Mouse (Mus musculus) forebrain, embryonic 10.5 days (tissue): ENCODE results near the gene Usp7. TPM values are rescaled to one million over a fixed set of nuclear protein-coding genes. Genes with fewer than 3 reads are reported as not detected.

Source experiments
- DNase-seq: peaks from one replicate; pipeline ENCODE4 v3.0.0-alpha.2; 2017; ENCODE audit warnings: low spot score; ENCODE audit errors: extremely low spot score
- H3K27ac ChIP-seq: fragments of 300-500 bp; sonication (generic); 2 replicates; pipeline ENCODE4 v1.5.1; 2016; ENCODE audit warnings: mild to moderate bottlenecking
- H3K27me3 ChIP-seq: fragments of 300-500 bp; sonication (generic); 2 replicates; pipeline ENCODE4 v1.6.1; 2016; ENCODE audit warnings: mild to moderate bottlenecking; ENCODE audit not compliant: poor library complexity, severe bottlenecking
- H3K36me3 ChIP-seq: fragments of 300-500 bp; sonication (generic); replicated peaks from 2 replicates; pipeline ENCODE4 v1.6.1; 2016; ENCODE audit warnings: mild to moderate bottlenecking, moderate library complexity
- H3K4me1 ChIP-seq: fragments of 300-500 bp; sonication (generic); 2 replicates; pipeline ENCODE4 v1.6.1; 2016
- H3K4me3 ChIP-seq: fragments of 300-500 bp; sonication (generic); 2 replicates; pipeline ENCODE4 v1.5.1; 2016; ENCODE audit warnings: mild to moderate bottlenecking, moderate library complexity
- H3K9me3 ChIP-seq: fragments of 300-500 bp; sonication (generic); 2 replicates; pipeline ENCODE4 v1.6.1; 2016; ENCODE audit warnings: mild to moderate bottlenecking, moderate library complexity
- WGBS: fragments of 180-500 bp; shearing (Covaris S2); methylation state at CpG from one replicate; pipeline ENCODE4 v1.1.7; 2016; 5-methylcytosine and 5-hydroxymethylcytosine counted together
- polyA plus RNA-seq: library from polyadenylated mRNA; unstranded; fragments of >200 nt; fragmentation: Nextera tagmentation; extraction: Ambion mirVana; gene quantifications from 2 replicates; pipeline ENCODE4 v1.2.1, GENCODE M21; 2016

Usp7 gene
- polyA plus RNA-seq, 1 experiment from 2014 or later, result 33.4 TPM

- H3K27me3 ChIP-seq, result no peaks in the 10 kb centered on the region
- peaks cover 15% of the 10 kb centered on the region for H3K36me3 ChIP-seq
- H3K9me3 ChIP-seq, result no peaks in the 10 kb centered on the region
- H3K4me1 ChIP-seq, result 0 out of 2 replicates have a peak, but pooled peaks cover 3% of the 10 kb centered on the region
- no peak overlapping the region for H3K27ac ChIP-seq
- no peak for DNase-seq
- no peak overlapping the region for H3K4me3 ChIP-seq
- 90% methylated on average over 3 of the region's 3 CpGs for WGBS
These were observed 68.1 kb downstream of the Usp7 start for GRCm38 (mm10) chr16:8724031-8724430.

DNA sequence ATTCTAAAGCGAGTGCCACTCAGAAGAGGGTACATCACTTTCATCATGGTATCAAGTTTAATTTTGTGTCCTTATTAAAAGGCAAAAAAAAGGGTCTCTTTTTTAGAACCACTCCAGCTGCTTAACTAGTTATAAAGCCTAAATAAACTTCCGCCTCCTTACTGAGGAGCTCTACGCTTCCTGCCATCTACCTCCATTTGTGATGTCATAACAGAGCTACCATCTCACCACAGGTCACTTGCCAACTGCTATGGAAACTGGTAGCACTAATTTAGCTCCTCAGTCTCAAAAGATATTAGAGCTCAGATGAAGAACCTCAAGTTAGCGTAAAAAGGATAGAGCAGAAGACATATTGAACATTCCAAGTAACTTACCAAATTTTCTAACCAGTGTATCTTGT is 71.7 kb downstream of the Usp7 start:
- Histone ChIP-seq H3K36me3 (peaks cover 14% of the 10 kb centered on the region), H3K4me1 (0 out of 2 replicates have a peak, but pooled peaks cover 3% of the 10 kb centered on the region)
- WGBS, result 96% methylated on average over 4 of the region's 4 CpGs

DNA sequence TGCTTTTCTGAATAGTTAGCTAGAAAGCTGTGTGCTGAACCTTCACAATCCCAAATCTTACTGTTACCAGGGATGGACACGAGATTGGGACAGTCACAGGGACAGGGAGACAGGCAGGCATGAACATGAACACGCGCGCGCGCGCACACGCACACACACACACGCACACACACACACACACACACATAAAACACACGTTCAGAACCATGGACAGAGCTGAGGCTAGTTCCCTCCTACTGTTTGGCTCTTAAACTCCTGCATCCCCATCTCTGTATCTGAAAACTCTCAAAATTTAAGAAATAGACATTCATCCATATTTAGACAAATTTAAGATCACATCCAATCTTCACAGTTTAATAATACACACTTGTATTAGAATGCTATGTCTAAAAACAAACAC is 74.4 kb downstream of the Usp7 start:
- Histone ChIP-seq H3K9me3 (no peaks in the 10 kb centered on the region), H3K36me3 (peaks cover 41% of the 10 kb centered on the region), H3K4me1 (0 out of 2 replicates have a peak, but pooled peaks cover 3% of the 10 kb centered on the region), H3K27me3 (no peaks in the 10 kb centered on the region), H3K27ac (no peak overlapping the region), H3K4me3 (no peak overlapping the region)
- WGBS, result 96% methylated on average over 10 of the region's 10 CpGs
- DNase-seq, result no peak

More for the DNA sequence above, 71.7 kb downstream of the Usp7 start:
- no peaks in the 10 kb centered on the region for H3K27me3 ChIP-seq
- DNase-seq, result no peak
- H3K4me3 ChIP-seq, result no peak overlapping the region
- H3K9me3 ChIP-seq, result no peaks in the 10 kb centered on the region
- no peak overlapping the region for H3K27ac ChIP-seq

DNA sequence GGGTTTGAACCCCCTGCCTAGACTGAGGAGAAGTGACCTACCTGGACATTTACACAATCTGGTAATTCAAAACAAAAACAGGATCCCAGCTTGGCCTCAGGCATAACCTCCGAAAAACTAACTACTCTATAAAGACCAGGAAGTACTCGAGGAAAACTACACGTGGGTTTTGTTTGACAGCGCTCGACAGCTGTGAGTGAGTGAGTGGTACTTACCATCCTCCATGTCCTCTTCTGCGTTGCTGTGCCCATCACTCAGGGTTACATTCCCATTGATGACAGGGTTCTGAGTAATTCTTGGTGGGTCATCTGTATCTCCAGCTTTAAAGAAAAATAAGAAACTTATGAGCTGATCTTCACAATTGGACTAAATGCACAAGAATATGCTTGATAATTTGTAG is 75.8 kb downstream of the Usp7 start:
- no peak overlapping the region for H3K4me3 ChIP-seq
- H3K27ac ChIP-seq, result no peak overlapping the region
- no peak for DNase-seq
- WGBS, result 86% methylated on average over 6 of the region's 6 CpGs
- no peaks in the 10 kb centered on the region for H3K27me3 ChIP-seq
- H3K9me3 ChIP-seq, result no peaks in the 10 kb centered on the region
- 0 out of 2 replicates have a peak, but pooled peaks cover 3% of the 10 kb centered on the region for H3K4me1 ChIP-seq
- peaks cover 53% of the 10 kb centered on the region for H3K36me3 ChIP-seq

- H3K9me3 ChIP-seq, result no peaks in the 10 kb centered on the region
- peaks cover 59% of the 10 kb centered on the region for H3K36me3 ChIP-seq
- no peak overlapping the region for H3K27ac ChIP-seq
- DNase-seq, result no peak
- 0 out of 2 replicates have a peak, but pooled peaks cover 3% of the 10 kb centered on the region for H3K4me1 ChIP-seq
- H3K4me3 ChIP-seq, result no peak overlapping the region
- no peaks in the 10 kb centered on the region for H3K27me3 ChIP-seq
- WGBS, result 91% methylated on average over 10 of the region's 10 CpGs
These were observed 76.5 kb downstream of the Usp7 start for GRCm38 (mm10) chr16:8715513-8716080.

GRCm38 (mm10) chr16:8714851-8715250 is 77.3 kb downstream of the Usp7 start:
- Histone ChIP-seq H3K9me3 (no peaks in the 10 kb centered on the region), H3K4me3 (no peak overlapping the region), H3K27me3 (no peaks in the 10 kb centered on the region), H3K27ac (no peak overlapping the region), H3K4me1 (0 out of 2 replicates have a peak, but pooled peaks cover 3% of the 10 kb centered on the region), H3K36me3 (peaks cover 67% of the 10 kb centered on the region)
- 87% methylated on average over 5 of the region's 5 CpGs for WGBS
- no peak for DNase-seq

GRCm38 (mm10) chr16:8711998-8712397 is 80.1 kb downstream of the Usp7 start:
- WGBS, result 91% methylated on average over 9 of the region's 9 CpGs
- Histone ChIP-seq H3K27ac (no peak overlapping the region), H3K36me3 (peaks cover 95% of the 10 kb centered on the region), H3K27me3 (no peaks in the 10 kb centered on the region), H3K9me3 (no peaks in the 10 kb centered on the region), H3K4me3 (no peak overlapping the region), H3K4me1 (no peaks in the 10 kb centered on the region)
- no peak for DNase-seq

DNA sequence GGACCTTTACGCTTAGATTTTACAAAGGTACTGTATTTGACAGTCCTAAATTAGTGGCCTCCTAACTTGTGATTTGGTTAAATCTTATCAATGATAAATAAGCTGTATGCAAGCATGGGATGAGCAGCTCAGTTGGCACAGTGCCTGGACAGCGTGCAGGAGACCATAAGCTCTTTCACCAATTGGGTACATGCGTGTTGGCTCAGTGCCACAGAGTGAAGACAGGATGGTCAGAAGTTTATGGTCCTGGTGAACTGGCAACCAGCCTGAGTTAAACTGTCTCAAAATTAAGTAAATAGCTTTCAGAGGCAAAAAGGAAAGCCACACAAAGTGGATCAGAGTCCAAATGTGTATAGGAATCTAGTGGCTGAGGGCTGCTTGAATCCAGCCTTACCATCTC is 91.5 kb downstream of the Usp7 start:
- Histone ChIP-seq H3K36me3 (peaks cover 100% of the 10 kb centered on the region), H3K4me1 (no peaks in the 10 kb centered on the region), H3K4me3 (no peak overlapping the region), H3K9me3 (no peaks in the 10 kb centered on the region), H3K27me3 (no peaks in the 10 kb centered on the region), H3K27ac (no peak overlapping the region)
- no peak for DNase-seq
- WGBS, result 97% methylated on average over 3 of the region's 3 CpGs

DNA sequence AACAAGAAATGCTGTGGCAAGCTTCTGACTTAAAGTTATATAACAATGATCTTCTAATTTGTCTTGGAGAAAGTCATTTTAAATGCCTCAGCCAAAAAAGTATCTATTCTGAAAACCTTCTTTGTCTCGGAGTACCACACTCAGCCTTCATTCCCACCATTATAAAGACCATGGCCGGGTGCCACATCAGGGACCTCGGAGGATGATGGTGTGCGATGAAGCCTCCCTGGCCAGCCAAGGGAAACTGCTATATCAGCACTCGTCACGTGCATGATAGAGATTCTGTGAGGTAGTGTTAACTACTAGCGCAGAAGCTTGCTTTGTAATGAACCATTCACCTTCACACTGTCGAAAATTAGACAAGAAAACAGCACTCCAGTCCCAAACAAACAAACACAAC is 92.6 kb downstream of the Usp7 start:
- peaks cover 100% of the 10 kb centered on the region for H3K36me3 ChIP-seq
- WGBS, result 95% methylated on average over 8 of the region's 8 CpGs

DNA sequence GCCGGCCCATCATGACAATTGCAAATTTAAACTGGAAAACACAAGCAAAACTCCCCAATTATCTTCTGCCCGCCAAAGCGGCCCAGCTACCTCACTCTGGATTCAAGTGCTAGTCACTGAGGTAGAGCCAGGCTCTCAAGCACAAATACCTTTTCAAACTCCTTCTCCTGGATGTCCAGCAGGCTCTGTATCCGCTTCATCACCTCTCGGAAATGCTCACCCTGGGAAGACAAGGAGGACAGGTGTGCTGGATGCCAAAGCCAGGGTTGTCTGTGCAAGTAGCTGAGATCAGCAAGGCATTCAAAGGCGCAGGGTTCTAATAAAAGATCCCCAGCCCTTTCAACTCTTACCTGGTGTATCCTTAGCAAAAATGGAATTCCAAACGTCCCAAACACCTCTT is 100.9 kb downstream of the Usp7 start:
- Histone ChIP-seq H3K27ac (no peak overlapping the region), H3K27me3 (no peaks in the 10 kb centered on the region), H3K9me3 (no peaks in the 10 kb centered on the region), H3K4me3 (no peak overlapping the region), H3K36me3 (peaks cover 97% of the 10 kb centered on the region), H3K4me1 (no peaks in the 10 kb centered on the region)
- WGBS, result 93% methylated on average over 7 of the region's 7 CpGs
- DNase-seq, result no peak

More for the DNA sequence above, 92.6 kb downstream of the Usp7 start:
- Histone ChIP-seq H3K4me3 (no peak overlapping the region), H3K4me1 (no peaks in the 10 kb centered on the region), H3K27ac (no peak overlapping the region), H3K9me3 (no peaks in the 10 kb centered on the region), H3K27me3 (no peaks in the 10 kb centered on the region)
- no peak for DNase-seq

GRCm38 (mm10) chr16:8689979-8690656 is 102.0 kb downstream of the Usp7 start:
- H3K27ac ChIP-seq, result no peak overlapping the region
- no peak for DNase-seq
- no peaks in the 10 kb centered on the region for H3K4me1 ChIP-seq
- H3K36me3 ChIP-seq, result peaks cover 91% of the 10 kb centered on the region
- no peak overlapping the region for H3K4me3 ChIP-seq
- no peaks in the 10 kb centered on the region for H3K27me3 ChIP-seq
- H3K9me3 ChIP-seq, result no peaks in the 10 kb centered on the region
- WGBS, result 93% methylated on average over 11 of the region's 11 CpGs

GRCm38 (mm10) chr16:8687559-8688112 is 104.5 kb downstream of the Usp7 start:
- Histone ChIP-seq H3K27me3 (no peaks in the 10 kb centered on the region), H3K4me3 (no peak overlapping the region), H3K9me3 (no peaks in the 10 kb centered on the region), H3K36me3 (peaks cover 83% of the 10 kb centered on the region), H3K4me1 (no peaks in the 10 kb centered on the region), H3K27ac (no peak overlapping the region)
- no peak for DNase-seq

DNA sequence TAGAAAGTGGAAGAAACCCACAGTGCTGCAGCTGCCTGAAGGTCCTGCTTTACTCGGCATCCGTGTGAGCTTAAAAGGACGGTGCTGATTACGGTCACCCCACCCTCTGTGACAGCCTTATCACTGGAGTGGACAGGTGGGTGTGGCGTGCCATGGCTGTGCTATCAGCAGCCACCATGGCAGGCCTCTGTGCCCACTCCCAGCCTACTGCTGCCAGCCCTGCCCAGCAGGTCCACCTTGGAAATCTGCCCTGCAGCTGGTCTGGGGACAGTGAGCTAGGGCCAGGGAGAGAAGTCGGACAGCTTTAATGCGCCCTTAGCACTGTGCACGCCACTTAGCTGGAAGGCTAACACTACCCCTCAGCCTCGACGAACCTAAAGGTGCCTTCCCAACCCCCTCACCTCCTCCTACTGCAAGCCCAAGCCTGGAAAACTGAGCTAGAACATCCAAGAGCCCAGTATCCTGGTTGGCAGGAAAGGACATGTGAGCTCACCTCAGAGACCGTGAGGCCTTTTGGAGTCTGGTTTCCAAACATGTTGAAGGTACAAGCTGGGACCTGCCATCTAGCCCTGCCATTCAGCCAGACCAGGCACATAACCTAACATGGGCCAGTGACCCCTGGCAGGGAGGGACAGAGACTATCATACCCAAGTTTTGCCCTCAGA is 105.1 kb downstream of the Usp7 start:
- Histone ChIP-seq H3K27me3 (no peaks in the 10 kb centered on the region), H3K4me1 (no peaks in the 10 kb centered on the region), H3K4me3 (no peak overlapping the region), H3K36me3 (peaks cover 77% of the 10 kb centered on the region), H3K27ac (no peak overlapping the region), H3K9me3 (no peaks in the 10 kb centered on the region)
- DNase-seq, result no peak
- 84% methylated on average over 11 of the region's 11 CpGs for WGBS
